Mouse (Mus musculus) liver, postnatal 0 days (tissue): ENCODE data around the gene Gpc6.

Experiments
- CTCF ChIP-seq: sonication (generic); IDR thresholded peaks from 2 replicates; pipeline ENCODE4 v1.5.1; 2016; ENCODE audit warnings: antibody characterized with exemption, low read depth
- EP300 ChIP-seq: IDR thresholded peaks from 2 replicates; pipeline ENCODE4 v1.6.1; 2016; ENCODE audit warnings: antibody characterized with exemption, low read depth, mild to moderate bottlenecking

- TF ChIP-seq CTCF (no peak), EP300 (no peak)
These were observed 466.3 kb downstream of the Gpc6 start for GRCm38 (mm10) chr14:117391412-117391811.
